Mouse (Mus musculus): ENCODE data around the gene Olfr104-ps. TPM values are rescaled to one million over a fixed set of nuclear protein-coding genes. Genes with fewer than 3 reads are reported as not detected.

Olfr104-ps gene
- total RNA-seq (2021) (not detected), polyA plus RNA-seq (2012; rRNA removed) (not detected in 2 replicates)
- long read RNA-seq = 0 reads

DNA sequence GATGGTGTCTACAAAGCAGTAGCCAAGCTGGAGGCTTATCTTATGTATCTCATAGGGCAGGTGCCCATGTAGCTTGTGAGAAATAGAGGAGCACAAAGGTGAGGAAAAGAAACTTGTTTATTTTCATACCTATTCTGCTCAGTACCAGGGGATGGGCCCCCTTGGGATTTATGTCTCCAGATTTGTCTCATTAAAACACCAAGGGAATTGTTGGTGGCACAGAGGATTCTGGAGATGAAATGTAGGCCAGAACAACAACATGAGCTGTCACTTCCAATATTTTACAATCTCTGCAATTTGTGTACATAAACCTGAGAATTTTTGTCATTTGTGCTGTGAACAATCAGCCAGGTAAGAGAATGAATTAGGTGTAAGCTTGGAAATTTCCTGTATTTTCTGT is at the start of gene Olfr104-ps:
TSS of gene Olfr104-ps (plus strand) at position 301 of the 400 bp plus-strand sequence.
- no peak for DNase-seq

DNA sequence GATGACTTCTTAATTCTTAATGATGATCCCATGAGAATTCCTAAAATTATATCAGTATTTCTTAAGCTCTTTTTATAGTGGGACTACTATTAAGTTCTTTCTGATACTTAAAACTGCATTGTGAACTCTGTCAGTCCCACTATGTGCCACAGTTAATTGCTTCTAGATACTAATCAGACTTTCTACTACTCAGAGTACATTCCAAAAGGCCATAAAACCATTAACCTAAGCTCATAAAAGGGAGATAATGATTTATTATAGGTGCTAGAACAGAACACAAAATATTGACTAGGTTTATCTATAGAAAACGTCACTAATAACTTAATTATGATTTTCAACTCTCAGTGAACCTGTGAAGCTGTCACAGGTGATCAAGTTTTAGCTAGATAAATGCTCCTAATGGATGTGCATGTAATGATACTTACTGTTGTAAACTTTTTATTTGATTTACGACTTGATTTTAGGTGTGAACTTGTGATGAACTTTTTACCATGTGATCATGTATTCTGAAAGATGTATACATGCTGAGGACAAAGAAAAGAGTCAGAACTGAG is 49.2 kb upstream of the Olfr104-ps start:
- no peak for DNase-seq

DNA sequence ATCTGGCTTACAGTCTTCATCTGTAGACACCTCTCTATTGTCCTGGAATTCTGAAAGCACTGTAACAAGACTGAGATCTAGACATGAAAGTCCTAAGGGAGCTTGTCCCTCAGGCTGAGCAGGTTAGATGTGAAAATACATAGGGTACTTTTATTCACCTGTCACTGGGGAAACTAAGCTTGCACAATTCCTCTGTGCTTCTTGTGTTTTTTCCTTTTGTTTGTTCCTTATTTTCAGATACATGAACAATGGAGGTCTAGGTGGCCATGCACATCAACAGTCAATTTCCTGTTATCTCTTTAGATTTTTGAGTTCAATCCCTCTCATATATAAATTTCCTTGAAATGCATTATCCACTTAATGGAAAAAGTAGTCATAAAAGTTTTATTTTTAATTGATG is 42.4 kb upstream of the Olfr104-ps start, which contains the start of gene Olfr102:
TSS of gene Olfr102 (minus strand) at position 101 of the 400 bp plus-strand sequence.
- no peak for DNase-seq

DNA sequence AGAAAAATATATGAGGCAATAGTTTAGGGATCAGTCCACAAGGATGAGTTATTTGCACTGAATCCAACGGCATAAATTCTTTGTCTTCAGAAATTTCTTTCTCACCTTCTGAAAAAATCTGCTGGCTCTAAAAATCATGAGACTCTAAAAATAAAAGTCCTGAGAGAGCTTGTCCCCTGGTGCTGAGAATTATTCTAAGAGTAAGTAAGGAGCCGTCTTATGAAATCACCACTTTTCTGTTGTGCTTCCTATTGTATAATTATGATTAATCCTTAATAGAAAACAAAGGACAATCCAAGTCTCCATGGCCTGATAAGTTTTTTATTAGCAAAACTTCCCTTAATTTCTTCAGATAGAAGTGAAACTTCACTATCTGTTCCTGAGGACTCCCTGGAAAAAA is 19.8 kb upstream of the Olfr104-ps start, which contains the start of gene Olfr103:
TSS of gene Olfr103 (minus strand) at position 101 of the 400 bp plus-strand sequence.
- no peak for DNase-seq

DNA sequence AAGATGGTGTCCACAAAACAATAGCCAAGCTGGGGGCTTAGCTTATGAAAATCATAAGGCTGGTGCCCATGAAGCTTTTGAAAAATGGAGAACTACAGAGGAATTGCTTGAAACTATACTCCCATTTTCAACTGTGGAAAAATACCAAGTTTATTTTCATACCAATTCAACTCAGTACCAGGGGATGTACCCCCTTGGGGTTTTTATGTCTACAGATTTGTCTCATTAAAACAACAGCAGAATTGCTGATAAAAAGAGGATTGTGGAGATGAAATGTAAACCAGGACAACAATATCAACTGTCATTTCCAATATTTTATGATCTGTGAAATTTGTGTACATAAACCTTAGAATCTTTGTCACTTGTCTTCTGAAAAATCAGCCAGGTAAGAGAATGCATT is 19.4 kb downstream of the Olfr104-ps start, which contains the start of gene Olfr105-ps:
TSS of gene Olfr105-ps (plus strand) at position 301 of the 400 bp plus-strand sequence.
- no peak for DNase-seq

DNA sequence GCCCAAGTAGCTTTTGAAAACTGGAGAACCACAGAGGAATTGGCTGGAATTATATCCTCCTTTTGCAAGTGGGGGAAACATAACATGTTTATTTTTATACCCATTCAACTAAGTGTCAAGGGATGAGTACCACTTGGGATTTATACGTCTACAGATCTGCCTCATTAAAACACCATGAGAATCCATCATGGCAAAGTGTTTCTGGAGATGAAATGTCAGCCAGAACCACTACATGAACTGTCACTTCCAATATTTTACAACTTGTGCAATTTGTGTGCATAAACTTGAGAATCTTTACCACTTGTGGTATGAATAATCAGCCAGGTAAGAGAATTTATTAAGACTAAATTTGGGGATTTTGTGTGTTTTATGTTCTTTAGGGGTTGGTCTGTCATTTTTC is 30.7 kb downstream of the Olfr104-ps start, which contains the start of gene Olfr106-ps:
TSS of gene Olfr106-ps (plus strand) at position 301 of the 400 bp plus-strand sequence.
- no peak for DNase-seq

DNA sequence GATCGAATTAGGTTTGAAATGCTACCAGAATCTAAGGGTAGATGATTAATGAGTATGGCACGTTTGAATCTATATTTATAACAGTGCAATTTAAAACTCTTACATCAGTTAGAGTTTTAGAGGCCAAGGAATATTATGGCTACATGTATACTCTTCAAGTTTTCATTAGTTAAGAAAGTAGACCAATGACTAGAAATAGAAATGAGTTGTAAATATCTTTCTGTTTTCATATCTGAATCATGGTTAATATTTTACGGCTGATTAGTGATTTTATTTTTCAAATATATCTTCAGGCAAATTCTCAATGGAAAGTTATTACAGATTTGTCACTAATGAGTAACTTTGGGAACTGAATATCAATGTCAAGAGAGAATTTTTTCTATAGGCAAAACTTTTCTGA is 39.5 kb downstream of the Olfr104-ps start, which contains the start of gene Olfr107:
TSS of gene Olfr107 (plus strand) at position 301 of the 400 bp plus-strand sequence.
- DNase-seq = no peak

DNA sequence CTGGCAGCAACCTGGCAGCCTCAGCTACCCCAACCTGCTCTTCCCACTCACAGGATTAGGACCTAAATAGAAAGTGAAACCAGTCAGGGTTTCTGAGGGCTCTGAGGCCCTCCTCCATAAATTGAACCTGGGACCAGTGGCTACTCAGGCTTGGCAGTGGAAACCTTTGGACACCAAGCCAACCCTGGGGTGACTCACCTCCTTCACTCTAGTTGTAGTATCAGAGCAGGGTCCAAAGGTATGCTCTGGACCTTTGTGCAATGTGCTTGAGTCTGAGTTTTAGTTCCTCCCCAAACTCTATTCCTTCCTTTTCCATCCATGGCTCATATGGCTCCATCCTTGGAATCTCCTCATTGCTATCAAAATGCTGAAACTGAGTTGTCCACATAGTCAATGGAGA is 54.0 kb downstream of the Olfr104-ps start:
- no peak for DNase-seq

Other genes with a start within 250 kb of the Olfr104-ps start
- gene Olfr92, start 239.5 kb upstream of the Olfr104-ps start, total RNA-seq (2021) = not detected
- gene Olfr92, start 239.5 kb upstream of the Olfr104-ps start, polyA plus RNA-seq (2012; rRNA removed) = not detected in 2 replicates
- gene Olfr93, start 198.1 kb upstream of the Olfr104-ps start, total RNA-seq (2021) = not detected
- not detected in 2 replicates for gene Olfr93, start 198.1 kb upstream of the Olfr104-ps start, polyA plus RNA-seq (2012; rRNA removed)
- gene Ubd, start 165.7 kb upstream of the Olfr104-ps start, total RNA-seq (2021) = not detected
- not detected in 2 replicates for gene Ubd, start 165.7 kb upstream of the Olfr104-ps start, polyA plus RNA-seq (2012; rRNA removed)
- not detected for gene Olfr94, start 158.6 kb upstream of the Olfr104-ps start, total RNA-seq (2021)
- not detected in 2 replicates for gene Olfr94, start 158.6 kb upstream of the Olfr104-ps start, polyA plus RNA-seq (2012; rRNA removed)
- gene Olfr95, start 146.5 kb upstream of the Olfr104-ps start, total RNA-seq (2021) = not detected
- gene Olfr95, start 146.5 kb upstream of the Olfr104-ps start, polyA plus RNA-seq (2012; rRNA removed) = not detected in 2 replicates
- gene Olfr96, start 139.4 kb upstream of the Olfr104-ps start, total RNA-seq (2021) = not detected
- gene Olfr96, start 139.4 kb upstream of the Olfr104-ps start, polyA plus RNA-seq (2012; rRNA removed) = not detected in 2 replicates
- gene Olfr97, start 122.3 kb upstream of the Olfr104-ps start, total RNA-seq (2021) = not detected
- not detected in 2 replicates for gene Olfr97, start 122.3 kb upstream of the Olfr104-ps start, polyA plus RNA-seq (2012; rRNA removed)
- not detected for gene Olfr98, start 95.8 kb upstream of the Olfr104-ps start, total RNA-seq (2021)
- gene Olfr98, start 95.8 kb upstream of the Olfr104-ps start, polyA plus RNA-seq (2012; rRNA removed) = not detected in 2 replicates
- 1 to 10 TPM; 3.3 to 6.6 TPM for gene H2-M3, start 89.4 kb upstream of the Olfr104-ps start, total RNA-seq (2021)
- 3.5 and 4.3 TPM in 2 replicates for gene H2-M3, start 89.4 kb upstream of the Olfr104-ps start, polyA plus RNA-seq (2012; rRNA removed)
- not detected for gene Olfr99, start 76.1 kb upstream of the Olfr104-ps start, total RNA-seq (2021)
- gene Olfr99, start 76.1 kb upstream of the Olfr104-ps start, polyA plus RNA-seq (2012; rRNA removed) = not detected in 2 replicates
- gene Olfr101, start 55.3 kb upstream of the Olfr104-ps start, total RNA-seq (2021) = not detected
- gene Olfr101, start 55.3 kb upstream of the Olfr104-ps start, polyA plus RNA-seq (2012; rRNA removed) = not detected in 2 replicates
- gene Olfr102, start 42.5 kb upstream of the Olfr104-ps start, total RNA-seq (2021) = not detected
- gene Olfr102, start 42.5 kb upstream of the Olfr104-ps start, polyA plus RNA-seq (2012; rRNA removed) = not detected in 2 replicates
- gene Olfr103, start 19.9 kb upstream of the Olfr104-ps start, total RNA-seq (2021) = not detected
- not detected in 2 replicates for gene Olfr103, start 19.9 kb upstream of the Olfr104-ps start, polyA plus RNA-seq (2012; rRNA removed)
- not detected for gene Olfr105-ps, start 19.5 kb downstream of the Olfr104-ps start, total RNA-seq (2021)
- not detected in 2 replicates for gene Olfr105-ps, start 19.5 kb downstream of the Olfr104-ps start, polyA plus RNA-seq (2012; rRNA removed)
- not detected for gene Olfr106-ps, start 30.8 kb downstream of the Olfr104-ps start, total RNA-seq (2021)
- not detected in 2 replicates for gene Olfr106-ps, start 30.8 kb downstream of the Olfr104-ps start, polyA plus RNA-seq (2012; rRNA removed)
- not detected for gene Olfr107, start 39.6 kb downstream of the Olfr104-ps start, total RNA-seq (2021)
- not detected in 2 replicates for gene Olfr107, start 39.6 kb downstream of the Olfr104-ps start, polyA plus RNA-seq (2012; rRNA removed)
- gene Olfr108, start 85.9 kb downstream of the Olfr104-ps start, total RNA-seq (2021) = not detected
- gene Olfr108, start 85.9 kb downstream of the Olfr104-ps start, polyA plus RNA-seq (2012; rRNA removed) = not detected in 2 replicates
- not detected for gene Olfr109, start 99.3 kb downstream of the Olfr104-ps start, total RNA-seq (2021)
- gene Olfr109, start 99.3 kb downstream of the Olfr104-ps start, polyA plus RNA-seq (2012; rRNA removed) = not detected in 2 replicates
- gene H2-M2, start 124.0 kb downstream of the Olfr104-ps start, total RNA-seq (2021) = 1 to 10 TPM in 1 of 2 experiments, under 1 TPM in 1; 0.43 to 1.7 TPM
- 0.62 and 0.90 TPM in 2 replicates for gene H2-M2, start 124.0 kb downstream of the Olfr104-ps start, polyA plus RNA-seq (2012; rRNA removed)
- gene Olfr110, start 132.9 kb downstream of the Olfr104-ps start, total RNA-seq (2021) = not detected
- 0.09 and 0.11 TPM in 2 replicates for gene Olfr110, start 132.9 kb downstream of the Olfr104-ps start, polyA plus RNA-seq (2012; rRNA removed)
- under 1 TPM; 0.14 to 0.17 TPM for gene Olfr111, start 148.4 kb downstream of the Olfr104-ps start, total RNA-seq (2021)
- 0.09 and 0.73 TPM in 2 replicates for gene Olfr111, start 148.4 kb downstream of the Olfr104-ps start, polyA plus RNA-seq (2012; rRNA removed)
- not detected for gene Olfr112, start 209.9 kb downstream of the Olfr104-ps start, total RNA-seq (2021)
- not detected in 2 replicates for gene Olfr112, start 209.9 kb downstream of the Olfr104-ps start, polyA plus RNA-seq (2012; rRNA removed)
- not detected for gene Olfr113, start 218.1 kb downstream of the Olfr104-ps start, total RNA-seq (2021)
- not detected in 2 replicates for gene Olfr113, start 218.1 kb downstream of the Olfr104-ps start, polyA plus RNA-seq (2012; rRNA removed)
- gene Olfr114, start 233.2 kb downstream of the Olfr104-ps start, total RNA-seq (2021) = not detected
- gene Olfr114, start 233.2 kb downstream of the Olfr104-ps start, polyA plus RNA-seq (2012; rRNA removed) = not detected in 2 replicates

Data from adrenal gland, adult 2 months (tissue).